Mouse (Mus musculus): ENCODE results near the gene Slc17a7.

Gene Slc17a7

DNA sequence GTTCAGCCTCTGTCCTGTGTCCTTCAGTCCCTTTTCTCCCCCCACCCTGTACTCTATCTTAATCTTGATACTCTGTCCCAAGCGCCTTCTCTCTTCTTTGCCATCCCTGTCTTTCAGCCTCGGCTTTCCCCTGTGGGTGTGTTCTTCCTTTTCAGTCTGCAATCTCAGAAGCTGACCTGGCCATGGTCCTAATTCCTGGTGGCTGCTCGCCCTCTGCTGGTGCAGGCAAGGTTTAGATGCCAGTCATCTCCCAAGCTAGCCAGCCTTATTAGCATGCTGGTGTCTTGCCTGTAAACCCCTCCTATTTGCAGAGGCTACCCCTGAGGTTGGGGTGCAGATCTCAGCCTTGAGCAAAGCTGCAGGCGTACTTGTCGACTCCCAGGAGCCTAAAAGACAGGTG lies 34.7 kb downstream of the Slc17a7 start:
- DNase-seq (ENCODE audit: low read depth, low spot score): peak; percentile 72

GRCm38 (mm10) chr7:45198961-45199360 lies 35.2 kb downstream of the Slc17a7 start:
- DNase-seq (ENCODE audit: low read depth, low spot score): no peak

- no peak for DNase-seq (ENCODE audit: low read depth, low spot score)
These were observed 38.9 kb downstream of the Slc17a7 start for GRCm38 (mm10) chr7:45202654-45203053.

GRCm38 (mm10) chr7:45204380-45205143 lies 40.8 kb downstream of the Slc17a7 start, which contains the start of gene Ccdc155:
TSS of gene Ccdc155 (minus strand) at chr7:45204892.
- peak; percentile 99 for DNase-seq (ENCODE audit: low read depth, low spot score)

DNA sequence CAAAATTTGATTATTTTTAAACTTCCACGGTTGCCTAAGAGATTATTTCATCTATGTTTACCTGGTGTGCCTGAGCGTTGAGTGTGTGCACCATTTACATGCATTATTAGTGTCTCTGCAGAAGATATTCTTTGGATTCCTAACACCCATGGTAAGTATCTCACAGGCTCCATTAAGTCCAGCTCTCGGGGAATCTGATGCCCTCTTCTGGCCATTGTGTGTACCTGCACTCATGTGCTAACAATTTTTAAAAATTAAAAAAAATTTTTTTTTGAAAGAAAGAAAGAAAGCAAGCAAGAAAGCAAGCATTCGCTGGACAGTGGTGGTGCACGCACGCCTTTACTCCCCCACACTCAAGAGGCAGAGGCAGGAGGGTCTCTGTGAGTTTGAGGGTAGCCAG lies 44.5 kb downstream of the Slc17a7 start:
- DNase-seq (ENCODE audit: low read depth, low spot score): peak; percentile 36

- DNase-seq (ENCODE audit: low read depth, low spot score): no peak
These were observed 47.3 kb downstream of the Slc17a7 start for GRCm38 (mm10) chr7:45211070-45211469.

DNA sequence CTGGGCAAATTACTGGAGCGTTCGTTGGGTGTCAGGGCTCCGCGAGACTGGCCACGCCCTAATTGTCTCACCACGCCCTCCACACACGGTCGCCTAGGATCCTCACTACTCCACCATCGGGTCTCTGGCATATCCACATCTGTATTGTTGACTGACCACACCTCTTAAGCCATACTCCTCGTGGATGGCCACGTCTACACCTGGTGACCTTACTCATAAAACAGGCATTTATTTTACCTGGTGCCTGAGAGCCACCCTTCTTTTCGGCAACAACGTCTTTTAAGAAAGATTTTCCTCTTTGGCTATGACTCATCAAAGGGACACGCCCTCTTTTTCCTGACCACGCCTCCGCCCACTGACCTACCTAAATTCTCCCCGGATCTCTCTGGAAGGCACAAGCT lies 48.1 kb downstream of the Slc17a7 start, which contains the start of gene Dkkl1:
Gene Dkkl1 (minus strand): TSS at position 297 of the 401 bp plus-strand sequence.
- DNase-seq (ENCODE audit: low read depth, low spot score): peak; percentile 76

DNA sequence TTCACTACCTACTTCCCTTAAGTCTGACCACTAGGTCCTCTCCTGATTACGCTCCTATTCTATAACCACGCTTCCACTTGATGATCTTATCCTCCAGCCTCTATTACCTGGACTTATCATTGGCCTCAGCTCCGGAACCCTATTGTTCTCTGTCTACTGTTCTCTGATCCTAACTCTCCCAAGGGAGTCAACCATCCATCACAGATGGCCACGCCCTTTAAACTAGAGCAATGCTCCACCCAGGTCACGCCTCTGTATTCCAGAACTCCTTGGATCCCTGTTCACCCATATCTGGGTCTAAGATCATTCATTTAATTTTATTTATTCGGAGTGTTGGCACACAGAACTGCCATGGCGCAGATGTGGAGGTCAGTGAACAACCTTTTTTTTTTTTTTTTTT lies 48.6 kb downstream of the Slc17a7 start:
- peak; percentile 43 for DNase-seq (ENCODE audit: low read depth, low spot score)

- no peak for DNase-seq (ENCODE audit: low read depth, low spot score)
These were observed 50.0 kb downstream of the Slc17a7 start for GRCm38 (mm10) chr7:45213708-45214107.

GRCm38 (mm10) chr7:45215673-45216441 lies 52.1 kb downstream of the Slc17a7 start, which contains the start of gene Tead2:
TSS of gene Tead2 (plus strand) at chr7:45215753.
- no peak for DNase-seq (ENCODE audit: low read depth, low spot score)

GRCm38 (mm10) chr7:45216442-45217183 lies 52.9 kb downstream of the Slc17a7 start:
- DNase-seq (ENCODE audit: low read depth, low spot score): no peak

DNA sequence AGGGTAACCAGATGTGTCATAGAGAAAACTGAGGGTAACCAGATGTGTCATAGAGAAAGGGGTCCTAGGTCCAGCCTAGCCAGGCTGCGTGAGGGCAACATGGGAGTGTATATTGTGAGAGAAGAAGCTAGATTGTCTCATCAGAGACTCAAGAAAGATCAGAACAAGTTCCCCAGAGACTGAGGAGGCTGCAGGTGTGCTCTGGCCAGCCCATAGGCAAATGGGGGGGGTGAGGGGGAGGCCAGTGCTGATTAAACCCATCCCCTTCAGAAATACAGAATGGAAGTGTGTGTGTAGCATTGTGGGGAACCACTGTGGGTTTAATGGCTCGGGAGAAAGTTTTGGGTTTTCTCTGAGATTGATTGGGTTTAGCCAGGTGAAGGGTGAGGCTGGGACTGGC lies 57.9 kb downstream of the Slc17a7 start:
- DNase-seq (ENCODE audit: low read depth, low spot score): peak; percentile 88

DNA sequence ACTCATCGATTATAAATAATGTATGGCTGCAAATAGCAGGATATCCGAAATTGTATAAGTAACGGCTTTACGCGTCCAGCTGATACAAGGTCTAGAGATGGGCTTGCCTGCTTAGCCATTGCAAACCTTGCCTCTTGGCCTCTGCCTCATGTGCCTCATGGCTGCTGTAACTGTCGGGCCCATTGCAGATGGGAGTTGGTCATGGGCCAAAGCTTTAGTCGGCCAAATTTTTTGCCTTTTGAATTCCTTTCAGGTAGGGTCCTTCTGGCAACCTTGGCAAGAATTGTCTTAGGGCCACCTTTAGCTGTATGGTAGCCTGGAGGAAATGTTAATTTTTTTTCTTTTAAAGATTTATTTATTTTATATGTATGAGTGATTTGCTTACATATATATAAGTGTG lies 61.1 kb downstream of the Slc17a7 start:
- no peak for DNase-seq (ENCODE audit: low read depth, low spot score)
